Mouse (Mus musculus) hindbrain, embryonic 14.5 days (tissue): ENCODE results near the gene Depdc1b. TPM values are rescaled to one million over a fixed set of nuclear protein-coding genes. Genes with fewer than 3 reads are reported as not detected.
A peak's percentile ranks its signal among the peaks of the same experiment; 100 is the strongest.

Source experiments
- ATAC-seq: fragments of 200-750 bp; cut with Nextera tagmentation; 2 replicates; pipeline ENCODE4 v1.8.0; 2017; ENCODE audit warnings: moderate number of reproducible peaks, mild to moderate bottlenecking, moderate TSS enrichment, moderate library complexity; ENCODE audit not compliant: low FRiP score
- DNase-seq: peaks from one replicate; pipeline ENCODE4 v3.0.0-alpha.2; 2015; ENCODE audit warnings: low spot score
- H3K27ac ChIP-seq: fragments of 300-500 bp; sonication (generic); 2 replicates; pipeline ENCODE4 v1.5.1; 2014; ENCODE audit warnings: mild to moderate bottlenecking, moderate library complexity
- H3K27me3 ChIP-seq: fragments of 300-500 bp; sonication (generic); 2 replicates; pipeline ENCODE4 v1.6.1; 2014; ENCODE audit warnings: mild to moderate bottlenecking, low read length, mixed read lengths; ENCODE audit not compliant: control insufficient read depth, insufficient read depth
- H3K36me3 ChIP-seq: fragments of 300-500 bp; sonication (generic); replicated peaks from 2 replicates; pipeline ENCODE4 v1.6.1; 2014; ENCODE audit not compliant: control insufficient read depth, insufficient read depth
- H3K4me1 ChIP-seq: fragments of 300-500 bp; sonication (generic); replicated peaks from 2 replicates; pipeline ENCODE4 v1.6.1; 2014; ENCODE audit warnings: antibody characterized with exemption, low read length, mixed read lengths; ENCODE audit not compliant: control insufficient read depth, insufficient read depth
- H3K4me2 ChIP-seq: fragments of 300-500 bp; sonication (generic); replicated peaks from 2 replicates; pipeline ENCODE4 v1.6.1; 2014; ENCODE audit warnings: mild to moderate bottlenecking, moderate library complexity
- H3K4me3 ChIP-seq: fragments of 300-500 bp; sonication (generic); replicated peaks from 2 replicates; pipeline ENCODE4 v1.5.1; 2014; ENCODE audit warnings: mild to moderate bottlenecking, low read length
- H3K9ac ChIP-seq: fragments of 300-500 bp; sonication (generic); 2 replicates; pipeline ENCODE4 v1.6.1; 2014
- H3K9me3 ChIP-seq: fragments of 300-500 bp; sonication (generic); 2 replicates; pipeline ENCODE4 v1.6.1; 2016; ENCODE audit warnings: low read length; ENCODE audit not compliant: control insufficient read depth
- WGBS: fragments of 180-500 bp; shearing (Covaris S2); extraction: QIAGEN DNeasy Blood & Tissue Kit; methylation state at CpG from one replicate; pipeline ENCODE4 v1.1.7; 2014; 5-methylcytosine and 5-hydroxymethylcytosine counted together
- polyA plus RNA-seq: library from polyadenylated mRNA; unstranded; fragments of >200 nt; fragmentation: Nextera tagmentation; extraction: Ambion mirVana; gene quantifications from 2 replicates; pipeline ENCODE4 v1.2.1, GENCODE M21; 2014

The Depdc1b gene
- polyA plus RNA-seq, 1 experiment from 2014 or later = 2.2 TPM

DNA sequence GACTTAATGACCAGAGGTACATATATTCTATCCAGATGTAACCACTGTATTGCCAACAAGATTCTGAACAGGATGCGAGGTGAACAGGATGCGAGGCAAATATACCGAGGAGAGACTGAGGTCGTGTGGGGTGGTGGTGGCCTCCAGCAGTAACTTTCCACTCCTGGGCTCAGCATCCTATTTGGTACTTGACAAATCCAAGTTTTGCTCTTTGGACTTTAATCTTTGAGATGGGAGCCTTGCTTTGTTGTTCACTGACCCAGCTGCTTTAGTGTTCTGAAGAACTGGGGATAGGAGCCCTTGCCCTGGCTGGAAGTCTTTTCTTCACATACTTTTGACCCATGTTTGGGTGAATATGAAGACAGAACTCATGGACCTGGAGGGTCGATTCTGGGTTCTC, 9.7 kb downstream of the Depdc1b start:
- Histone ChIP-seq H3K4me3 (no peak overlapping the region), H3K9ac (no peak overlapping the region), H3K9me3 (no peaks in the 10 kb centered on the region), H3K27ac (no peak overlapping the region), H3K36me3 (no peaks in the 10 kb centered on the region), H3K4me1 (no peaks in the 10 kb centered on the region), H3K27me3 (no peaks in the 10 kb centered on the region), H3K4me2 (no peak overlapping the region)
- DNase-seq (no peak), ATAC-seq (no peak)
- WGBS = 93% methylated on average over 5 of the region's 5 CpGs

DNA sequence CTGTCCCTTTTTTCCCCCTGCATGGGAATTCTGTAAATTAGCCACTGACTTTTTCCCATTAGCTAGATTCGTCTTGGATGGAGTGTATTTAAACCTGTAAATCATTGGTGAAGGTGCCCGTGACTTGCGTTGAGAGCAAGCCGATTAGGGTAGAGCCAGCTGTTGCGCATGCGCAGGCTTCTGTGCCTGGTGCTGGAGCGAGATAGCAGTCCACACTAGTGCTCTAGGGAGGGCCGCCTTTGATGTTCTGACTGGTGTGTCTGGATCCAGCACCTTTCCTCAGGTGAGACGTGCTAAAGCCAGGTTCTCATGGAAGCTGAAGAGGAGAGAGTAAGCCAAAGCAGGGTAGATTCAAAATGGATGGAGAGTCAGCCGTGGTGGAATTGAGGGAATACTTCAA, 10.2 kb downstream of the Depdc1b start:
- H3K9me3 ChIP-seq = no peaks in the 10 kb centered on the region
- no peak overlapping the region for H3K27ac ChIP-seq
- 94% methylated on average over 10 of the region's 10 CpGs for WGBS
- DNase-seq (no peak), ATAC-seq (no peak)
- no peaks in the 10 kb centered on the region for H3K4me1 ChIP-seq
- no peak overlapping the region for H3K9ac ChIP-seq
- no peak overlapping the region for H3K4me3 ChIP-seq
- H3K36me3 ChIP-seq = no peaks in the 10 kb centered on the region
- H3K4me2 ChIP-seq = no peak overlapping the region
- H3K27me3 ChIP-seq = no peaks in the 10 kb centered on the region

GRCm38 (mm10) chr13:108327047-108327446, 10.9 kb downstream of the Depdc1b start:
- no peaks in the 10 kb centered on the region for H3K36me3 ChIP-seq
- H3K4me1 ChIP-seq = no peaks in the 10 kb centered on the region
- no peak overlapping the region for H3K4me3 ChIP-seq
- H3K4me2 ChIP-seq = no peak overlapping the region
- ATAC-seq (no peak), DNase-seq (no peak)
- H3K27me3 ChIP-seq = no peaks in the 10 kb centered on the region
- 93% methylated on average over 7 of the region's 7 CpGs for WGBS
- H3K9me3 ChIP-seq = no peaks in the 10 kb centered on the region
- H3K9ac ChIP-seq = no peak overlapping the region
- no peak overlapping the region for H3K27ac ChIP-seq

- H3K27ac ChIP-seq = no peak overlapping the region
- no peak overlapping the region for H3K9ac ChIP-seq
- DNase-seq (no peak), ATAC-seq (no peak)
- H3K4me3 ChIP-seq = no peak overlapping the region
- H3K4me2 ChIP-seq = no peak overlapping the region
- no peaks in the 10 kb centered on the region for H3K27me3 ChIP-seq
- no peaks in the 10 kb centered on the region for H3K4me1 ChIP-seq
- 92% methylated on average over 21 of the region's 21 CpGs for WGBS
- H3K9me3 ChIP-seq = no peaks in the 10 kb centered on the region
- no peaks in the 10 kb centered on the region for H3K36me3 ChIP-seq
Observed at GRCm38 (mm10) chr13:108328406-108329180, 12.5 kb downstream of the Depdc1b start.

DNA sequence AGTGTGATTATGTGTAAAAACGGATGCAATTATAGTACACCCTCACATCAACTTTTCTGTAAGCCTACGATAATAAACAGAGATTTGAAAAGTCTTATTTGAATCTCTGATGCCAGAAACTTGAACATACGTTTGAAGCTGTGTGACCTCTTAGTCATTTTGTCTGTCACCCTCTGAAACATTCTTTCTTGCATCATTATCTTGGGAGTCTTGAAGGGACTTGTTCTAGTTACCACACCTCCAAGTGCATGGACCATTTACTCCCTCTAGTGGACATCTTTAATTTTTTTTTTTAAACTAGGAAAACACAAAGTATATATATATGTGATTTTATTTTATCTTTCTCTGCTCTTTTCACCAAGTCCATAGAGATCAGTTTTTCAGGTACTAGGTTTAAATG, 13.6 kb downstream of the Depdc1b start:
- peak; percentile 73 for DNase-seq
- no peak overlapping the region for H3K4me2 ChIP-seq
- no peak for ATAC-seq
- no peaks in the 10 kb centered on the region for H3K36me3 ChIP-seq
- H3K9ac ChIP-seq = no peak overlapping the region
- H3K27me3 ChIP-seq = no peaks in the 10 kb centered on the region
- no peaks in the 10 kb centered on the region for H3K4me1 ChIP-seq
- H3K4me3 ChIP-seq = no peak overlapping the region
- H3K27ac ChIP-seq = no peak overlapping the region
- H3K9me3 ChIP-seq = no peaks in the 10 kb centered on the region
- 75% methylated on average over 3 of the region's 3 CpGs for WGBS

GRCm38 (mm10) chr13:108335257-108336003, 19.3 kb downstream of the Depdc1b start:
- WGBS = 89% methylated on average over 15 of the region's 15 CpGs
- DNase-seq (no peak), ATAC-seq (no peak)
- H3K9ac ChIP-seq = no peak overlapping the region
- no peak overlapping the region for H3K27ac ChIP-seq
- no peaks in the 10 kb centered on the region for H3K27me3 ChIP-seq
- H3K36me3 ChIP-seq = no peaks in the 10 kb centered on the region
- H3K9me3 ChIP-seq = no peaks in the 10 kb centered on the region
- H3K4me1 ChIP-seq = no peaks in the 10 kb centered on the region
- no peak overlapping the region for H3K4me2 ChIP-seq
- no peak overlapping the region for H3K4me3 ChIP-seq

- H3K4me1 ChIP-seq = no peaks in the 10 kb centered on the region
- H3K36me3 ChIP-seq = no peaks in the 10 kb centered on the region
- no peak overlapping the region for H3K4me2 ChIP-seq
- no peak overlapping the region for H3K9ac ChIP-seq
- WGBS = 81% methylated on average over 11 of the region's 11 CpGs
- ATAC-seq (no peak), DNase-seq (no peak)
- H3K9me3 ChIP-seq = no peaks in the 10 kb centered on the region
- H3K4me3 ChIP-seq = no peak overlapping the region
- no peaks in the 10 kb centered on the region for H3K27me3 ChIP-seq
- H3K27ac ChIP-seq = no peak overlapping the region
Observed at GRCm38 (mm10) chr13:108336192-108336591, 20.1 kb downstream of the Depdc1b start.

DNA sequence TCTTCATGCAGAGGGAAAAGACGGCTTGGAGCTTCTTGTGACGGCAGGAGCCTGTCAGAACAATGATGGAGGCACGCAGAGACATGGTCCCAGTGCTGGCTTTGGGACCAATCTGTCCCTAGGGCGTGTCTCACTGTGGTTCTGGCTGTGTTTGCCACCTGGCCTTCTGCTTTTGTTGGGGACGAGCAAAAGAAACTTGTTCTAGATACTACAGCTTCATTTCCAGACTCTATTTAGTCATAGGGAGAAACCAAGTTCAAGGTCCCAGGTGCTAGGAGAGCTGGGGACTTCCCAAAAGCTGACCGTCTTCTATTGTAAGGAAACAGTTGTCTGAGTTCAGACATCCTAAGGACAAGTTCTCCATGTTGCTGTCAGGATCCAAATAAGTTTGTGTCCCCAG, 21.2 kb downstream of the Depdc1b start:
- DNase-seq (no peak), ATAC-seq (no peak)
- H3K9ac ChIP-seq = no peak overlapping the region
- no peak overlapping the region for H3K4me3 ChIP-seq
- H3K27me3 ChIP-seq = no peaks in the 10 kb centered on the region
- H3K4me1 ChIP-seq = no peaks in the 10 kb centered on the region
- no peaks in the 10 kb centered on the region for H3K9me3 ChIP-seq
- 86% methylated on average over 6 of the region's 6 CpGs for WGBS
- H3K36me3 ChIP-seq = no peaks in the 10 kb centered on the region
- no peak overlapping the region for H3K4me2 ChIP-seq
- no peak overlapping the region for H3K27ac ChIP-seq

GRCm38 (mm10) chr13:108338076-108338836, 22.1 kb downstream of the Depdc1b start:
- no peak overlapping the region for H3K4me2 ChIP-seq
- no peak overlapping the region for H3K9ac ChIP-seq
- ATAC-seq (no peak), DNase-seq (no peak)
- no peaks in the 10 kb centered on the region for H3K9me3 ChIP-seq
- no peaks in the 10 kb centered on the region for H3K4me1 ChIP-seq
- 87% methylated on average over 7 of the region's 7 CpGs for WGBS
- H3K27me3 ChIP-seq = no peaks in the 10 kb centered on the region
- no peak overlapping the region for H3K4me3 ChIP-seq
- H3K36me3 ChIP-seq = no peaks in the 10 kb centered on the region
- no peak overlapping the region for H3K27ac ChIP-seq
